Comparison of ENCODE assay signal across 9 mouse cellular contexts in genomic region chr9:111460201-111460814, GRCm38 (mm10). TPM values are rescaled to one million over a fixed set of nuclear protein-coding genes. Genes with fewer than 3 reads are reported as not detected.
DNase-seq lines count a peak whose midpoint lies in the region; ATAC-seq lines count a peak whose summit lies in the region.
"Had no signal": no experiment of that assay in that cellular context is flagged by ENCODE, and none has a peak within 500 bp of the region (broad histone marks: within the 10 kb centered on the region; RNA-seq: fewer than 3 reads in every experiment).

No protein-coding gene starts in this region.

- WGBS in heart, embryonic 13.5 days, result 18% methylated on average over 6 of the region's 6 CpGs
- WGBS in hindbrain, embryonic 15.5 days, result 19% methylated on average over 6 of the region's 6 CpGs
- WGBS in limb, embryonic 13.5 days, result 30% methylated on average over 6 of the region's 6 CpGs

- H3K4me1 ChIP-seq in heart, embryonic 13.5 days, result peaks cover 27% of the 10 kb centered on the region
- peaks cover 11% of the 10 kb centered on the region for H3K4me1 ChIP-seq in hindbrain, embryonic 15.5 days (replicated peaks)
- peaks cover 22% of the 10 kb centered on the region for H3K4me1 ChIP-seq in limb, embryonic 13.5 days

- no peak overlapping the region for H3K4me3 ChIP-seq in heart, embryonic 13.5 days
- H3K4me3 ChIP-seq in hindbrain, embryonic 15.5 days, result no peak overlapping the region
- H3K4me3 ChIP-seq in limb, embryonic 13.5 days, result no peak overlapping the region

- no peaks in the 10 kb centered on the region for H3K9me3 ChIP-seq in heart, embryonic 13.5 days
- H3K9me3 ChIP-seq in hindbrain, embryonic 15.5 days, result no peaks in the 10 kb centered on the region
- H3K9me3 ChIP-seq in limb, embryonic 13.5 days, result no peaks in the 10 kb centered on the region

- intact Hi-C loops in heart, postnatal 25 days (cut with DNase I), result no loop called here

- peak; percentile 59 for ATAC-seq in heart, embryonic 13.5 days (ENCODE audit: extremely low read depth, insufficient number of reproducible peaks, low FRiP score, low TSS enrichment)
- ATAC-seq in hindbrain, embryonic 15.5 days (ENCODE audit: low FRiP score, low read depth), result peak; percentile 63; the same call in 1 of the 2 replicates
- peak; percentile 40 for ATAC-seq in limb, embryonic 13.5 days (ENCODE audit: low FRiP score, low read depth)

- no peak for DNase-seq in heart, postnatal 25 days (ENCODE audit: low spot score)
- peak; percentile 67 for DNase-seq in retina, postnatal 1 day
- DNase-seq in ovary, postnatal 10 days (ENCODE audit: low spot score), result no peak
- DNase-seq in cerebellum, postnatal 14 days, result no peak
- DNase-seq in cerebellum, adult 9-11 months, result no peak

- no peak overlapping the region for H3K4me2 ChIP-seq in heart, embryonic 13.5 days
- H3K4me2 ChIP-seq in hindbrain, embryonic 15.5 days, result no peak overlapping the region
- H3K4me2 ChIP-seq in limb, embryonic 13.5 days (replicated peaks), result no peak overlapping the region

- H3K36me3 ChIP-seq in heart, embryonic 13.5 days, result no peaks in the 10 kb centered on the region
- H3K36me3 ChIP-seq in hindbrain, embryonic 15.5 days, result no peaks in the 10 kb centered on the region
- H3K36me3 ChIP-seq in limb, embryonic 13.5 days, result no peaks in the 10 kb centered on the region

- no peak overlapping the region for H3K9ac ChIP-seq in heart, embryonic 13.5 days
- H3K9ac ChIP-seq in hindbrain, embryonic 15.5 days, result no peak overlapping the region
- H3K9ac ChIP-seq in limb, embryonic 13.5 days, result no peak overlapping the region

- H3K27ac ChIP-seq in heart, embryonic 13.5 days (replicated peaks), result 0 out of 2 replicates have a peak overlapping the region, but pooled peaks have one; percentile 7
- 0 out of 2 replicates have a peak overlapping the region, but pooled peaks have one; percentile 10 for H3K27ac ChIP-seq in hindbrain, embryonic 15.5 days (replicated peaks)
- H3K27ac ChIP-seq in limb, embryonic 13.5 days, result no peak overlapping the region

- H3K27me3 ChIP-seq in heart, embryonic 13.5 days (replicated peaks), result no peaks in the 10 kb centered on the region
- no peaks in the 10 kb centered on the region for H3K27me3 ChIP-seq in hindbrain, embryonic 15.5 days
- no peaks in the 10 kb centered on the region for H3K27me3 ChIP-seq in limb, embryonic 13.5 days

RNA-seq across cellular contexts. Expression of gene Dclk3, which starts 21.4 kb away (rescaled TPM):
- polyA plus RNA-seq in heart, embryonic 13.5 days (2015; fragmentation: Nextera tagmentation; extraction: Ambion mirVana), result 1.7 and 1.9 TPM in 2 replicates
- total RNA-seq in heart, postnatal 25 days (2021), result under 1 TPM; 0.16 to 0.59 TPM
- polyA plus RNA-seq in hindbrain, embryonic 15.5 days (2015; fragmentation: Nextera tagmentation; extraction: Ambion mirVana), result 6.7 and 7.6 TPM in 2 replicates
- polyA plus RNA-seq in limb, embryonic 13.5 days (2015; fragmentation: Nextera tagmentation; extraction: Ambion mirVana), result 0.42 and 0.46 TPM in 2 replicates
- total RNA-seq: hematopoietic stem cell, adult 5-6 weeks had no signal
